Mouse (Mus musculus) G1E (cell line): ENCODE results near the gene Trappc6a. TPM values are rescaled to one million over a fixed set of nuclear protein-coding genes. Genes with fewer than 3 reads are reported as not detected.

Experiments used
- ATAC-seq: 2 replicates; pipeline ENCODE4 v1.8.0; 2016; ENCODE audit warnings: mild to moderate bottlenecking; ENCODE audit not compliant: insufficient number of reproducible peaks, poor library complexity, low FRiP score, severe bottlenecking; ENCODE audit errors: extremely low read depth
- DNase-seq: peaks from one replicate; pipeline ENCODE4 v3.0.0; 2012; ENCODE audit warnings: low spot score
- H3K27me3 ChIP-seq: 2 replicates; pipeline ENCODE4 v1.6.1; 2012; ENCODE audit warnings: mild to moderate bottlenecking, low read length, inconsistent platforms; ENCODE audit not compliant: insufficient read depth
- H3K36me3 ChIP-seq: replicated peaks from 2 replicates; pipeline ENCODE3; 2012; ENCODE audit warnings: mild to moderate bottlenecking, inconsistent platforms
- H3K4me1 ChIP-seq: 2 replicates; pipeline ENCODE4 v1.6.1; 2012; ENCODE audit warnings: low read depth, low read length, inconsistent platforms, mixed read lengths; ENCODE audit not compliant: insufficient read depth
- H3K4me3 ChIP-seq: 2 replicates; pipeline ENCODE4 v1.5.1; 2012; ENCODE audit warnings: low read depth, mild to moderate bottlenecking, inconsistent platforms, low read length, moderate library complexity, mixed read lengths
- H3K9me3 ChIP-seq: replicated peaks from 2 replicates; pipeline ENCODE4 v1.6.1; 2012; ENCODE audit warnings: inconsistent platforms
- CTCF ChIP-seq: IDR thresholded peaks from 2 replicates; pipeline ENCODE4 v1.5.1; 2012; ENCODE audit warnings: low read depth, low read length, inconsistent platforms, mixed read lengths
- GATA1 ChIP-seq: IDR thresholded peaks from 2 replicates; pipeline ENCODE4 v1.6.1; 2012; ENCODE audit warnings: borderline replicate concordance, low read length, inconsistent platforms, mixed read lengths
- GATA2 ChIP-seq: IDR thresholded peaks from 2 replicates; pipeline ENCODE4 v1.6.1; 2012; ENCODE audit warnings: low read depth, low read length, inconsistent platforms, borderline replicate concordance
- POLR2AphosphoS5 ChIP-seq: IDR thresholded peaks from 2 replicates; pipeline ENCODE4 v1.6.1; 2012; ENCODE audit warnings: low read depth, low read length, inconsistent platforms; ENCODE audit not compliant: insufficient replicate concordance
- TAL1 ChIP-seq: conservative IDR thresholded peaks from 2 replicates; pipeline ENCODE4 v1.6.1; 2012; ENCODE audit warnings: low read depth, low read length, inconsistent platforms, mixed read lengths
- polyA plus RNA-seq: library from polyadenylated mRNA; stranded (reverse); fragments of >175 nt; gene quantifications from 2 replicates; pipeline ENCODE4 v1.2.3, GENCODE M21; 2012
- total RNA-seq, 2 experiments: library from RNA; stranded (forward) in 1 of 2; stranded (reverse) in 1 of 2; fragments of 200-1000 nt in 1 of 2; fragments of >200 nt in 1 of 2; fragmentation: Nextera tagmentation in 1 of 2; gene quantifications; 2 replicates each; pipeline ENCODE4 v1.2.3; 2014 to 2017

The Trappc6a gene
- total and polyA plus RNA-seq, 3 experiments, result 92.8 to 537 (median 141) TPM

GRCm38 (mm10) chr7:19470308-19470707, 37.9 kb upstream of the Trappc6a start:
- no peak for DNase-seq
- Histone ChIP-seq H3K9me3 (peaks cover 7% of the 10 kb centered on the region), H3K4me1 (peaks cover 7% of the 10 kb centered on the region), H3K27me3 (peaks cover 32% of the 10 kb centered on the region; the same call in 1 of the 2 replicates), H3K4me3 (no peak overlapping the region), H3K36me3 (no peaks in the 10 kb centered on the region)
- ATAC-seq, result no peak
- TF ChIP-seq TAL1, result no peak
- no peak for TF ChIP-seq GATA1
- no peak for TF ChIP-seq CTCF
- TF ChIP-seq GATA2, result no peak
- TF ChIP-seq POLR2AphosphoS5, result no peak

- peaks cover 26% of the 10 kb centered on the region; the same call in 1 of the 2 replicates for H3K27me3 ChIP-seq
- ATAC-seq (no peak), DNase-seq (no peak)
- peaks cover 7% of the 10 kb centered on the region for H3K9me3 ChIP-seq
- H3K4me1 ChIP-seq, result peaks cover 7% of the 10 kb centered on the region
- H3K36me3 ChIP-seq, result no peaks in the 10 kb centered on the region
- TF ChIP-seq CTCF (no peak), GATA2 (no peak), POLR2AphosphoS5 (no peak), GATA1 (no peak), TAL1 (no peak)
- no peak overlapping the region for H3K4me3 ChIP-seq
These were observed 35.8 kb upstream of the Trappc6a start for GRCm38 (mm10) chr7:19472403-19472802.

GRCm38 (mm10) chr7:19473875-19474443, 34.2 kb upstream of the Trappc6a start:
- no peak for ATAC-seq
- no peak for TF ChIP-seq CTCF
- DNase-seq, result no peak
- H3K4me3 ChIP-seq, result no peak overlapping the region
- no peaks in the 10 kb centered on the region for H3K36me3 ChIP-seq
- peaks cover 4% of the 10 kb centered on the region; the same call in 1 of the 2 replicates for H3K4me1 ChIP-seq
- H3K9me3 ChIP-seq, result peaks cover 7% of the 10 kb centered on the region
- peaks cover 34% of the 10 kb centered on the region for H3K27me3 ChIP-seq

- no peak for DNase-seq
- H3K4me1 ChIP-seq, result peaks cover 4% of the 10 kb centered on the region
- H3K9me3 ChIP-seq, result peaks cover 7% of the 10 kb centered on the region
- TF ChIP-seq CTCF (no peak), GATA1 (no peak), GATA2 (no peak), POLR2AphosphoS5 (no peak), TAL1 (no peak)
- no peak overlapping the region for H3K4me3 ChIP-seq
- H3K27me3 ChIP-seq, result peaks cover 38% of the 10 kb centered on the region
- ATAC-seq, result no peak
- H3K36me3 ChIP-seq, result no peaks in the 10 kb centered on the region
These were observed 31.1 kb upstream of the Trappc6a start for GRCm38 (mm10) chr7:19477084-19477483.

- H3K4me1 ChIP-seq, result peaks cover 4% of the 10 kb centered on the region
- no peak for TF ChIP-seq GATA1
- TF ChIP-seq CTCF, result no peak
- no peak for TF ChIP-seq TAL1
- no peak for TF ChIP-seq GATA2
- no peak for TF ChIP-seq POLR2AphosphoS5
- peaks cover 40% of the 10 kb centered on the region for H3K27me3 ChIP-seq
- DNase-seq, result no peak
- H3K36me3 ChIP-seq, result no peaks in the 10 kb centered on the region
- peaks cover 7% of the 10 kb centered on the region for H3K9me3 ChIP-seq
- H3K4me3 ChIP-seq, result no peak overlapping the region
- ATAC-seq, result no peak
These were observed 30.4 kb upstream of the Trappc6a start for GRCm38 (mm10) chr7:19477624-19478384.

GRCm38 (mm10) chr7:19483281-19483680, 24.9 kb upstream of the Trappc6a start:
- peaks cover 41% of the 10 kb centered on the region for H3K27me3 ChIP-seq
- H3K9me3 ChIP-seq, result no peaks in the 10 kb centered on the region
- H3K36me3 ChIP-seq, result no peaks in the 10 kb centered on the region
- TF ChIP-seq TAL1 (no peak), GATA2 (no peak), POLR2AphosphoS5 (no peak), GATA1 (no peak), CTCF (no peak)
- DNase-seq, result no peak
- no peak for ATAC-seq
- H3K4me3 ChIP-seq, result no peak overlapping the region
- H3K4me1 ChIP-seq, result peaks cover 5% of the 10 kb centered on the region

GRCm38 (mm10) chr7:19485488-19485887, 22.7 kb upstream of the Trappc6a start:
- Histone ChIP-seq H3K27me3 (peaks cover 46% of the 10 kb centered on the region), H3K4me1 (peaks cover 4% of the 10 kb centered on the region), H3K9me3 (no peaks in the 10 kb centered on the region), H3K4me3 (no peak overlapping the region), H3K36me3 (no peaks in the 10 kb centered on the region)
- TF ChIP-seq TAL1 (no peak), POLR2AphosphoS5 (no peak), GATA1 (no peak), CTCF (no peak), GATA2 (no peak)
- ATAC-seq, result no peak
- DNase-seq, result no peak
